Mouse (Mus musculus): ENCODE results near the gene Macf1. TPM values are rescaled to one million over a fixed set of nuclear protein-coding genes. Genes with fewer than 3 reads are reported as not detected.

Macf1 gene
- polyA plus RNA-seq, 1 experiment from 2014 or later, result 28.9 TPM

DNA sequence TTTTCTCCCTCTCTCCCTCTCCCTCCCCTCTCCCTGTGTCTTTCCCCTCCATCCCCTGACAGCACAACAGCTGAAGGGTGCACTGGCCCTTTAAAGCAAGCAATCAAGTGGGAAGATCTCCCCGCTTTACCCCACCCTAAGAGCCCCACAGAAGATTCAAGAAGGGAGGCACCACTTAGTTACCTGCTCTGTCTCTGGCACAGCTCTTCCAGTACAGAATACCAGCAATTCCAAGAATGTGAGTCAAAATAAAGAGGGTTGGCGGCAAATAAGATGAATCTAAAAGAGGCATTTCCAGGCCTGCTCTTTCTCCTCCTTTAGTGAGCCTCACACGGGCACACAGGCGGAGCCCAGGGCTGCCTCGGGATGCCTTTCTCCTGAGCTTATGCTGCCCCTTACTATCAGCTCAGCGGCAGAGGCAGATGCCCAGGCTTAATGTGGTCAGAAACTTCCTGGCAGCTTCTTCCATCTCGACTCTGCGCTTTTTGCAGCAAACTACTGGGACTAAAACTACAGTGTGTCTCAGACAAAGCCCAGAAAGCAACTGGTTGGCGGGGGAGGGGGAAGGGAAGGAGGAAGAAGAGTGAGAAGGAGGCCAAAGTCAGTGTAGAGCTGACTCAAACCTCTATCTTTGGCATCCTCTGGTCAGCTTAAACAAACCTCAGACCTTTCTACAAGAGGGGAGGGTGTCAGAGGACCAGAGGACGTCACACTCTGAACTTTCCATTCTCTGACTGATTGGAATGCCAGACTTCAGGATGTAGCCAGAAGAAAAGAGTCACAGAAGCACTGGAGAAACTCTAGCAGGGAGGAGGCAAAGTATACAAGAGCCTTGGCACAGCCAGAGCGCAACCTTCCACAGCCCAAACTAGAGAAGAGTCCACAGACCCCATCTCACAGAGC, 111.5 kb downstream of the Macf1 start:
- ATAC-seq (ENCODE audit: low FRiP score, low TSS enrichment) (peak; percentile 84), DNase-seq (ENCODE audit: low spot score) (peak; percentile 42)
- Histone ChIP-seq H3K36me3 (ENCODE audit: control insufficient read depth, insufficient read depth, low read length) (no peaks in the 10 kb centered on the region), H3K9me3 (ENCODE audit: control insufficient read depth, low read length) (no peaks in the 10 kb centered on the region), H3K4me1 (replicated peaks; ENCODE audit: control insufficient read depth, insufficient read depth) (peaks cover 3% of the 10 kb centered on the region; the same call in 1 of the 2 replicates), H3K27me3 (ENCODE audit: control insufficient read depth, insufficient read depth, low read length) (no peaks in the 10 kb centered on the region), H3K9ac (ENCODE audit: low read length) (peak overlapping the region; percentile 61), H3K27ac (replicated peaks) (peak overlapping the region; percentile 95), H3K4me3 (ENCODE audit: low read depth, low read length) (peak overlapping the region; percentile 38), H3K4me2 (replicated peaks; ENCODE audit: low read depth) (peak overlapping the region; percentile 52)
- TF ChIP-seq EP300 (optimal IDR thresholded peaks at IDR 0.05), result no peak
- no peak for TF ChIP-seq CTCF (IDR thresholded peaks at IDR 0.05; ENCODE audit: low read depth)
- 11% methylated on average over 11 of the region's 11 CpGs for WGBS

DNA sequence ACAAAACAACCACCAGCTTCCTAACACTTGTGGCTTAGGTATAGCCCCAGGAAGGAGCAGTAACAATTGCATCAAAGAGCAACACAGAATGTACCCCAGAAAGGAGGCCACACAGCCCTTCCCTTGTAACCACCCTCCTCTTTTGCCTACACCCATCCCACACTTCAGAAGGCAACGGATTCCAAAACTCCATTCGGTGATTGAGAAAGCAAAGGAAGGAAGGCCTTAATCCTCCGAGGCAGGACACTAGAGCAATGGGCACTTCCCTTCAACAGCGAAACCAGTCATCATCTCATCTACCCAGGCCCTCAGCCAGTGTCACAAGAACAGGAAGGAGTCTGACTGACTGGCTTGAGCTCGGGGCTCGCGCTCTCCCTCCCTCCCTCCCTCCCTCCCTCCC, 112.3 kb downstream of the Macf1 start:
- H3K4me1 ChIP-seq (replicated peaks; ENCODE audit: control insufficient read depth, insufficient read depth), result peaks cover 3% of the 10 kb centered on the region; the same call in 1 of the 2 replicates
- DNase-seq (ENCODE audit: low spot score) (no peak), ATAC-seq (ENCODE audit: low FRiP score, low TSS enrichment) (peak; percentile 76; the same call in 1 of the 2 replicates)
- H3K27ac ChIP-seq (replicated peaks), result peak overlapping the region; percentile 81
- H3K4me2 ChIP-seq (replicated peaks; ENCODE audit: low read depth), result peak overlapping the region; percentile 37
- no peaks in the 10 kb centered on the region for H3K36me3 ChIP-seq (ENCODE audit: control insufficient read depth, insufficient read depth, low read length)
- TF ChIP-seq EP300 (optimal IDR thresholded peaks at IDR 0.05), result no peak
- no peak for TF ChIP-seq CTCF (IDR thresholded peaks at IDR 0.05; ENCODE audit: low read depth)
- no peaks in the 10 kb centered on the region for H3K9me3 ChIP-seq (ENCODE audit: control insufficient read depth, low read length)
- H3K27me3 ChIP-seq (ENCODE audit: control insufficient read depth, insufficient read depth, low read length), result no peaks in the 10 kb centered on the region
- H3K9ac ChIP-seq (ENCODE audit: low read length), result peak overlapping the region; percentile 38
- WGBS, result 6% methylated on average over 7 of the region's 7 CpGs
- peak overlapping the region; percentile 18; the same call in 1 of the 2 replicates for H3K4me3 ChIP-seq (ENCODE audit: low read depth, low read length)

- Histone ChIP-seq H3K4me2 (replicated peaks; ENCODE audit: low read depth) (no peak overlapping the region; the same call in 1 of the 2 replicates), H3K9ac (ENCODE audit: low read length) (no peak overlapping the region), H3K9me3 (ENCODE audit: control insufficient read depth, low read length) (no peaks in the 10 kb centered on the region), H3K4me3 (ENCODE audit: low read depth, low read length) (no peak overlapping the region), H3K4me1 (replicated peaks; ENCODE audit: control insufficient read depth, insufficient read depth) (peaks cover 7% of the 10 kb centered on the region; the same call in 1 of the 2 replicates), H3K36me3 (ENCODE audit: control insufficient read depth, insufficient read depth, low read length) (no peaks in the 10 kb centered on the region), H3K27me3 (ENCODE audit: control insufficient read depth, insufficient read depth, low read length) (no peaks in the 10 kb centered on the region), H3K27ac (replicated peaks) (0 out of 2 replicates have a peak overlapping the region, but pooled peaks have one; percentile 40)
- ATAC-seq (ENCODE audit: low FRiP score, low TSS enrichment) (no peak), DNase-seq (ENCODE audit: low spot score) (peak; percentile 22)
- TF ChIP-seq EP300 (optimal IDR thresholded peaks at IDR 0.05), result no peak
- TF ChIP-seq CTCF (IDR thresholded peaks at IDR 0.05; ENCODE audit: low read depth), result no peak
- WGBS, result 27% methylated on average over 7 of the region's 7 CpGs
Observed at GRCm38 (mm10) chr4:123565291-123565861, 118.8 kb downstream of the Macf1 start.

DNA sequence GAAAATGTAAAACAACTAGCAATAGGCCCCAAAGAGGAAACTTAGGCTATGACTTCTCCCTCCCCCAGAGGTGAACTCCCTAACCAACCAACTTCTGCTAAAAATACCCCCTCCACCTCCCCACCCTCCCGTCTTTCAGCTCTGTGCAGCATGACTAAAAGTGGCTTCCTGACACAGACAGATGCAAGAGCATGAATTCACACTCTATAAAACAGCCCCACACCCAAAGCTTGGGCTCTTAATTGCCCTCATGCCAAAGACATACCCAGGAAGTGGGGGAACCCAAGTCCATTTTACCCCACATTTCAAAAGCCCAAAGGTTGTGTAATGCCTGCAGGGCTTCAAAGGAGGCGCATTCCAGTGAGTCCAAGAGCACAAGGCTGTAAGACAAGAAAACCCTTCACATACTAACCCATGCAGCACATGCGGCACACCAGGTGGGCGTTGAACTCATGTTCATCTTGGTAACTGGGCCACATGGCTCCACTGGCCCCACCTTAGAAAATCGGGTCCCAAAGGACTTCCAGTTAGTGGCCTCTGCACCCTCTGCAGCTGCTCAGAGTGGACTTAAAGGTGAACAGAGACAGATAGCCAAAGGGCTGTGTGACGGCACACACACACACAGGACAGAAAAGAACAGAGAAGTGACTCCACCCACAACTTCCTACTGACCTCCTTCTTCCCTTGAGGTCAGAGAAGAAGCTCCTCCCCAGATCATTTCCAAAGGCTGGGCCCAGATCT, 119.9 kb downstream of the Macf1 start:
- TF ChIP-seq EP300 (optimal IDR thresholded peaks at IDR 0.05), result no peak
- TF ChIP-seq CTCF (IDR thresholded peaks at IDR 0.05; ENCODE audit: low read depth), result no peak
- Histone ChIP-seq H3K27me3 (ENCODE audit: control insufficient read depth, insufficient read depth, low read length) (no peaks in the 10 kb centered on the region), H3K9me3 (ENCODE audit: control insufficient read depth, low read length) (no peaks in the 10 kb centered on the region), H3K4me2 (replicated peaks; ENCODE audit: low read depth) (no peak overlapping the region), H3K4me1 (replicated peaks; ENCODE audit: control insufficient read depth, insufficient read depth) (peaks cover 7% of the 10 kb centered on the region; the same call in 1 of the 2 replicates), H3K36me3 (ENCODE audit: control insufficient read depth, insufficient read depth, low read length) (no peaks in the 10 kb centered on the region), H3K4me3 (ENCODE audit: low read depth, low read length) (no peak overlapping the region), H3K27ac (replicated peaks) (no peak overlapping the region), H3K9ac (ENCODE audit: low read length) (no peak overlapping the region)
- DNase-seq (ENCODE audit: low spot score) (no peak), ATAC-seq (ENCODE audit: low FRiP score, low TSS enrichment) (no peak)
- WGBS, result 63% methylated on average over 6 of the region's 6 CpGs

DNA sequence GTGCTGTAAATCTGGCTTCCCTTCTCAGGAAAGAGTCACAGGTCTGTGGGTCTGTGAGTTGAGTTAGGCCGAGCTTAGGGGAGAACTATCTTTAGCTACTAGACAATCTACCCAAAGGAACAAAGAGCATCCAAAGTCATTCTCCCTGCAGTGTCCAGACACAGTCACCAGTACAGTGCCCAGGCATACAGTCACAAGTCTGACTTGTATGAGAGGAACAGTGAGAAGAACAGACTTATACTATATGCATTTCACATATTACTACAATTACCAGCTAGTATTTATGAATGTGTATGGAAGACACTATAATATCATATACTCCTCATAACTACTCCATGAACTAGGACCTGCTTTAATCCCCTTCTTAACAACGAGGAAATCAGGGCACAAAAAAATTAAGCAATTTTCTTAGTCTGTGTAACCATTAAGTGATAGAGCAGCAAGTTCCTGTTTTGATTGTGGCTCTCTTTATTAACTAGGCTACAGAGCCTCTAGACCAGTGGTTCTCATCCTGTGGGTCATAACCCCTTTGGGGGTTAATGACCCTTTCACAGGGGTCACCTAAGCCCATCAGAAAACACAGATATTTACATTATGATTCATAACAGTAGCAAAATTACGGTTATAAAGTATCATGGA, 121.9 kb downstream of the Macf1 start:
- ATAC-seq (ENCODE audit: low FRiP score, low TSS enrichment) (no peak), DNase-seq (ENCODE audit: low spot score) (no peak)
- Histone ChIP-seq H3K4me3 (ENCODE audit: low read depth, low read length) (no peak overlapping the region), H3K9ac (ENCODE audit: low read length) (no peak overlapping the region), H3K4me1 (replicated peaks; ENCODE audit: control insufficient read depth, insufficient read depth) (peaks cover 7% of the 10 kb centered on the region; the same call in 1 of the 2 replicates), H3K4me2 (replicated peaks; ENCODE audit: low read depth) (no peak overlapping the region), H3K27ac (replicated peaks) (no peak overlapping the region), H3K36me3 (ENCODE audit: control insufficient read depth, insufficient read depth, low read length) (no peaks in the 10 kb centered on the region), H3K27me3 (ENCODE audit: control insufficient read depth, insufficient read depth, low read length) (no peaks in the 10 kb centered on the region), H3K9me3 (ENCODE audit: control insufficient read depth, low read length) (no peaks in the 10 kb centered on the region)
- no peak for TF ChIP-seq EP300 (optimal IDR thresholded peaks at IDR 0.05)
- WGBS, result 54% methylated on average over 3 of the region's 3 CpGs

All from stomach, postnatal 0 days (tissue).